In genomic region chr3:61309197-61309596, GRCm38 (mm10) we compare ENCODE assay signal across 23 mouse cellular contexts. TPM values are rescaled to one million over a fixed set of nuclear protein-coding genes. Genes with fewer than 3 reads are reported as not detected.
"Had no signal": no experiment of that assay in that cellular context is flagged by ENCODE, and none has a peak within 500 bp of the region (broad histone marks: within the 10 kb centered on the region; RNA-seq: fewer than 3 reads in every experiment).

No protein-coding gene starts in this region.

- H3K4me1 ChIP-seq: liver, embryonic 13.5 days; liver, embryonic 15.5 days; midbrain, embryonic 13.5 days; midbrain, embryonic 15.5 days; neural tube, embryonic 13.5 days; neural tube, embryonic 15.5 days; stomach, embryonic 15.5 days had no signal

- DNase-seq: liver, embryonic 13.5 days; liver, postnatal 0 days; lung, embryonic 14.5 days; lung, postnatal 10 days; right cerebral cortex, postnatal 14 days; thymus, adult 2 months; thymus, postnatal 25 days; thymus, postnatal 4 days had no signal

- H3K27ac ChIP-seq: liver, embryonic 13.5 days; liver, embryonic 15.5 days; macrophage; midbrain, embryonic 13.5 days; midbrain, embryonic 15.5 days; neural tube, embryonic 13.5 days; neural tube, embryonic 15.5 days; stomach, embryonic 15.5 days; stomach, postnatal 0 days had no signal

- H3K4me3 ChIP-seq: liver, embryonic 13.5 days; liver, embryonic 15.5 days; megakaryocyte, embryonic 14.5 days; midbrain, embryonic 13.5 days; midbrain, embryonic 15.5 days; myocyte; neural tube, embryonic 13.5 days; neural tube, embryonic 15.5 days; stomach, embryonic 15.5 days had no signal

- ATAC-seq: liver, postnatal 0 days; midbrain, embryonic 13.5 days; midbrain, embryonic 15.5 days had no signal

RNA-seq across cellular contexts. Expression of gene B430305J03Rik, which starts 56.6 kb away (rescaled TPM):
- polyA plus RNA-seq: liver, embryonic 11.5 days; liver, embryonic 13.5 days; liver, embryonic 15.5 days; liver, postnatal 0 days; lung, embryonic 14.5 days; lung, embryonic 16.5 days; midbrain, embryonic 11.5 days; midbrain, embryonic 13.5 days; midbrain, embryonic 15.5 days; midbrain, postnatal 0 days; neural tube, embryonic 11.5 days; neural tube, embryonic 13.5 days; neural tube, embryonic 15.5 days; stomach, embryonic 15.5 days; stomach, postnatal 0 days had no signal
